Mouse (Mus musculus) midbrain, embryonic 10.5 days (tissue): Measurements from ENCODE around the gene Rlf. TPM values are rescaled to one million over a fixed set of nuclear protein-coding genes. Genes with fewer than 3 reads are reported as not detected.

Experiments
- DNase-seq: peaks from one replicate; pipeline ENCODE4 v3.0.0-alpha.2; 2017; ENCODE audit warnings: low spot score
- H3K27ac ChIP-seq: fragments of 300-500 bp; sonication (generic); replicated peaks from 2 replicates; pipeline ENCODE4 v1.5.1; 2016; ENCODE audit warnings: mild to moderate bottlenecking
- H3K27me3 ChIP-seq: fragments of 300-500 bp; sonication (generic); 2 replicates; pipeline ENCODE4 v1.6.1; 2016; ENCODE audit warnings: low read depth, mild to moderate bottlenecking; ENCODE audit not compliant: poor library complexity, severe bottlenecking
- H3K36me3 ChIP-seq: fragments of 300-500 bp; sonication (generic); 2 replicates; pipeline ENCODE4 v1.6.1; 2016; ENCODE audit warnings: mild to moderate bottlenecking, moderate library complexity
- H3K4me1 ChIP-seq: fragments of 300-500 bp; sonication (generic); 2 replicates; pipeline ENCODE4 v1.6.1; 2016
- H3K4me3 ChIP-seq: fragments of 300-500 bp; sonication (generic); 2 replicates; pipeline ENCODE4 v1.5.1; 2016; ENCODE audit warnings: mild to moderate bottlenecking, moderate library complexity
- H3K9me3 ChIP-seq: fragments of 300-500 bp; sonication (generic); replicated peaks from 2 replicates; pipeline ENCODE4 v1.6.1; 2016; ENCODE audit warnings: mild to moderate bottlenecking
- WGBS: fragments of 180-500 bp; shearing (Covaris S2); methylation state at CpG from one replicate; pipeline ENCODE4 v1.1.7; 2016; 5-methylcytosine and 5-hydroxymethylcytosine counted together
- polyA plus RNA-seq: library from polyadenylated mRNA; unstranded; fragments of >200 nt; fragmentation: Nextera tagmentation; extraction: Ambion mirVana; gene quantifications from 2 replicates; pipeline ENCODE4 v1.2.1, GENCODE M21; 2016

Gene Rlf
- polyA plus RNA-seq, 1 experiment from 2014 or later: 26.8 TPM

- Histone ChIP-seq H3K27me3 (no peaks in the 10 kb centered on the region), H3K27ac (no peak overlapping the region), H3K4me1 (0 out of 2 replicates have a peak, but pooled peaks cover 3% of the 10 kb centered on the region), H3K4me3 (no peak overlapping the region), H3K9me3 (no peaks in the 10 kb centered on the region), H3K36me3 (no peaks in the 10 kb centered on the region)
- no peak for DNase-seq
- 81% methylated on average over 4 of the region's 4 CpGs for WGBS
Measured at GRCm38 (mm10) chr4:121103304-121103703, 111.6 kb downstream of the Rlf start.

DNA sequence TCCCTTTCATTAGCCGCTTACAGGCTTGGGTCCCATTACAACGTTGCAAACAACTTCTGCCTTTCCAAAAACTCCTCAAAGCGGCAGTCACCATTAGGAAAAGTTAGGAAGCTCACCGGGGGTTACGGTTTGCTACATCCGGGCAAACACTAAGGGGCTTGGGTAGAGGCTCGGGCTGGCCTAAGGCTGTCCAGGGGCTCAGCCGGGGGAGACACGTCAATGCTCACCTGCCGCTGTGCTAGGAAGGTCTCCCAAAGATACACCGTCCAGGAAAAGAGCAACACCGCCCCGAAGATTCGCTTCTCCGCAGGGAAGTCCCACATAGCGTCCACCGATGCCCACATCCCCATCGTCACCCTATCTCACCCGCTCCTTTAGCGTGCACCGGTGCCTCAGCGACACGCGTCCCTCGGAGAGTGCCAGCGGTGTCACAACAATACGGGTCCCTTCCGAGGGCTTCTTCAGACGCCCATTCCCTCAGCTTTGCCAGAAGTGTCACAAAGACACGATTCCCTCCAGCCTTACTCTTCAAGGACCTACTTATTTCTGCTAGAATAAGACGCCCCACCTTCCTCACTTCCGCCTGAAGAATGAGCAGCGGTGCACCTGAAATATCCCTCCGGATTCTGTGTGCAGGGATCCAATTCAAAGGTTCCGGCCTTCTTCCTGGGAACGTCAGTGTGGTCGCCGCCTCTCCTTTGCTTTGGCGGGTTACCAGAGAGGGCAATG is 117.1 kb downstream of the Rlf start, which contains the start of gene Zmpste24:
Gene Zmpste24 (minus strand): TSS at position 592 of the 729 bp plus-strand sequence.
- H3K27ac ChIP-seq: peak within 1 kb of the TSS; percentile 84

More for the DNA sequence above, 117.1 kb downstream of the Rlf start, which contains the start of gene Zmpste24:
- WGBS: under 1% methylated on average over 39 of the region's 39 CpGs
- Histone ChIP-seq H3K9me3 (no peaks in the 10 kb centered on the region), H3K27me3 (no peaks in the 10 kb centered on the region), H3K36me3 (peaks cover 29% of the 10 kb centered on the region), H3K4me1 (peaks cover 18% of the 10 kb centered on the region), H3K4me3 (peak within 1 kb of the TSS; percentile 82)
- DNase-seq: peak; percentile 87

Other genes starting within 250 kb of the Rlf start
- gene Smap2, start 197.8 kb downstream of the Rlf start, polyA plus RNA-seq: 14.0 and 16.1 TPM in 2 replicates
- gene Col9a2, start 175.7 kb downstream of the Rlf start, polyA plus RNA-seq: 1.4 and 3.7 TPM in 2 replicates
- 29.1 and 31.8 TPM in 2 replicates for gene Zmpste24, start 116.8 kb downstream of the Rlf start, polyA plus RNA-seq
- not detected in 2 replicates for gene Tmco2, start 105.9 kb downstream of the Rlf start, polyA plus RNA-seq
- gene Gm12888, start 109.8 kb upstream of the Rlf start, polyA plus RNA-seq: not detected in 2 replicates
- gene Gm12886, start 208.0 kb upstream of the Rlf start, polyA plus RNA-seq: not detected in 2 replicates